Mouse (Mus musculus) midbrain, embryonic 10.5 days (tissue): ENCODE results near the gene Ubl4a. TPM values are rescaled to one million over a fixed set of nuclear protein-coding genes. Genes with fewer than 3 reads are reported as not detected.
A peak's percentile ranks its signal among the peaks of the same experiment; 100 is the strongest.
"Not testable (repeated sequence)": the region's sequence is repeated elsewhere in the genome, so short reads cannot be mapped to it uniquely, and the experiment has no call there.

Experiments used
- DNase-seq: peaks from one replicate; pipeline ENCODE4 v3.0.0-alpha.2; 2017; ENCODE audit warnings: low spot score
- H3K27ac ChIP-seq: fragments of 300-500 bp; sonication (generic); replicated peaks from 2 replicates; pipeline ENCODE4 v1.5.1; 2016; ENCODE audit warnings: mild to moderate bottlenecking
- H3K27me3 ChIP-seq: fragments of 300-500 bp; sonication (generic); 2 replicates; pipeline ENCODE4 v1.6.1; 2016; ENCODE audit warnings: low read depth, mild to moderate bottlenecking; ENCODE audit not compliant: poor library complexity, severe bottlenecking
- H3K36me3 ChIP-seq: fragments of 300-500 bp; sonication (generic); 2 replicates; pipeline ENCODE4 v1.6.1; 2016; ENCODE audit warnings: mild to moderate bottlenecking, moderate library complexity
- H3K4me1 ChIP-seq: fragments of 300-500 bp; sonication (generic); 2 replicates; pipeline ENCODE4 v1.6.1; 2016
- H3K4me3 ChIP-seq: fragments of 300-500 bp; sonication (generic); 2 replicates; pipeline ENCODE4 v1.5.1; 2016; ENCODE audit warnings: mild to moderate bottlenecking, moderate library complexity
- H3K9me3 ChIP-seq: fragments of 300-500 bp; sonication (generic); replicated peaks from 2 replicates; pipeline ENCODE4 v1.6.1; 2016; ENCODE audit warnings: mild to moderate bottlenecking
- WGBS: fragments of 180-500 bp; shearing (Covaris S2); methylation state at CpG from one replicate; pipeline ENCODE4 v1.1.7; 2016; 5-methylcytosine and 5-hydroxymethylcytosine counted together
- polyA plus RNA-seq: library from polyadenylated mRNA; unstranded; fragments of >200 nt; fragmentation: Nextera tagmentation; extraction: Ambion mirVana; gene quantifications from 2 replicates; pipeline ENCODE4 v1.2.1, GENCODE M21; 2016

Gene Ubl4a
- polyA plus RNA-seq, result 74.8 and 75.4 TPM in 2 replicates

GRCm38 (mm10) chrX:74372888-74373549 lies at the start of gene Ubl4a, which contains the start of gene Slc10a3:
TSS of gene Ubl4a (minus strand) at chrX:74373218.
TSS of gene Slc10a3 (minus strand) at chrX:74373349.
- Histone ChIP-seq H3K9me3 (0 out of 2 replicates have a peak, but pooled peaks cover 3% of the 10 kb centered on the region), H3K4me1 (peaks cover 15% of the 10 kb centered on the region), H3K27me3 (no peaks in the 10 kb centered on the region), H3K4me3 (peak within 1 kb of the TSS; percentile 53), H3K36me3 (peaks cover 14% of the 10 kb centered on the region), H3K27ac (peak within 1 kb of the TSS; percentile 65)
- DNase-seq, result peak; percentile 83
- 20% methylated on average over 32 of the region's 32 CpGs for WGBS

GRCm38 (mm10) chrX:74413377-74413776 lies 40.4 kb upstream of the Ubl4a start:
- peak; percentile 67 for DNase-seq
- Histone ChIP-seq H3K27me3 (no peaks in the 10 kb centered on the region), H3K4me3 (no peak overlapping the region), H3K27ac (no peak overlapping the region), H3K36me3 (peaks cover 15% of the 10 kb centered on the region; the same call in 1 of the 2 replicates), H3K9me3 (no peaks in the 10 kb centered on the region), H3K4me1 (no peaks in the 10 kb centered on the region)

- H3K36me3 ChIP-seq, result peaks cover 15% of the 10 kb centered on the region; the same call in 1 of the 2 replicates
- DNase-seq, result no peak
- H3K9me3 ChIP-seq, result no peaks in the 10 kb centered on the region
- 64% methylated on average over 2 of the region's 2 CpGs for WGBS
- H3K27me3 ChIP-seq, result no peaks in the 10 kb centered on the region
- H3K4me3 ChIP-seq, result no peak overlapping the region
- H3K27ac ChIP-seq, result no peak overlapping the region
- no peaks in the 10 kb centered on the region for H3K4me1 ChIP-seq
Measured at GRCm38 (mm10) chrX:74408340-74408739, 35.3 kb upstream of the Ubl4a start.

GRCm38 (mm10) chrX:74400136-74400535 lies 27.1 kb upstream of the Ubl4a start:
- DNase-seq, result no peak
- Histone ChIP-seq H3K27ac (no peak overlapping the region), H3K4me1 (no peaks in the 10 kb centered on the region), H3K27me3 (no peaks in the 10 kb centered on the region), H3K4me3 (no peak overlapping the region), H3K36me3 (no peaks in the 10 kb centered on the region), H3K9me3 (no peaks in the 10 kb centered on the region; the same call in none of the 2 replicates)
- WGBS, result 86% methylated on average over 3 of the region's 3 CpGs

GRCm38 (mm10) chrX:74392535-74393443 lies 19.8 kb upstream of the Ubl4a start, which contains the start of the genes Fam3a and Ikbkg:
TSS of gene Fam3a (minus strand) at chrX:74393272.
TSS of gene Ikbkg (plus strand) at chrX:74393290.
- Histone ChIP-seq H3K4me3 (peak within 1 kb of the TSS; percentile 63), H3K27ac (peak within 1 kb of the TSS; percentile 93), H3K27me3 (no peaks in the 10 kb centered on the region), H3K4me1 (peaks cover 11% of the 10 kb centered on the region; the same call in 1 of the 2 replicates), H3K36me3 (0 out of 2 replicates have a peak, but pooled peaks cover under 1% of the 10 kb centered on the region), H3K9me3 (no peaks in the 10 kb centered on the region; the same call in none of the 2 replicates)
- 20% methylated on average over 30 of the region's 30 CpGs for WGBS
- peak; percentile 82 for DNase-seq

- peaks cover 6% of the 10 kb centered on the region; the same call in 1 of the 2 replicates for H3K4me1 ChIP-seq
- DNase-seq, result no peak
- H3K27me3 ChIP-seq, result no peaks in the 10 kb centered on the region
- H3K27ac ChIP-seq, result no peak overlapping the region
- no peaks in the 10 kb centered on the region for H3K9me3 ChIP-seq
- H3K4me3 ChIP-seq, result no peak overlapping the region
- peaks cover 31% of the 10 kb centered on the region for H3K36me3 ChIP-seq
Measured at GRCm38 (mm10) chrX:74388153-74388552, 15.1 kb upstream of the Ubl4a start.

- Histone ChIP-seq H3K9me3 (no peaks in the 10 kb centered on the region), H3K27me3 (no peaks in the 10 kb centered on the region), H3K4me3 (no peak overlapping the region), H3K36me3 (peaks cover 31% of the 10 kb centered on the region), H3K4me1 (no peaks in the 10 kb centered on the region), H3K27ac (no peak overlapping the region)
- 76% methylated on average over 2 of the region's 2 CpGs for WGBS
- no peak for DNase-seq
Measured at GRCm38 (mm10) chrX:74384451-74384850, 11.4 kb upstream of the Ubl4a start.

GRCm38 (mm10) chrX:74368209-74368909 lies 4.7 kb downstream of the Ubl4a start:
- Histone ChIP-seq H3K4me1 (peaks cover 21% of the 10 kb centered on the region), H3K9me3 (0 out of 2 replicates have a peak, but pooled peaks cover 3% of the 10 kb centered on the region), H3K27me3 (no peaks in the 10 kb centered on the region), H3K36me3 (peaks cover 25% of the 10 kb centered on the region), H3K4me3 (peak overlapping the region; percentile 69), H3K27ac (peak overlapping the region; percentile 91)
- peak; percentile 70 for DNase-seq
- WGBS, result 17% methylated on average over 49 of the region's 49 CpGs

GRCm38 (mm10) chrX:74367512-74367911 lies 5.5 kb downstream of the Ubl4a start:
- peak overlapping the region; percentile 69 for H3K4me3 ChIP-seq
- 73% methylated on average over 10 of the region's 10 CpGs for WGBS
- H3K27me3 ChIP-seq, result no peaks in the 10 kb centered on the region
- H3K9me3 ChIP-seq, result 0 out of 2 replicates have a peak, but pooled peaks cover 3% of the 10 kb centered on the region
- no peak for DNase-seq
- H3K27ac ChIP-seq, result peak overlapping the region; percentile 91
- peaks cover 25% of the 10 kb centered on the region for H3K36me3 ChIP-seq
- H3K4me1 ChIP-seq, result peaks cover 14% of the 10 kb centered on the region

GRCm38 (mm10) chrX:74359171-74359570 lies 13.8 kb downstream of the Ubl4a start:
- Histone ChIP-seq H3K27ac (no peak overlapping the region), H3K9me3 (no peaks in the 10 kb centered on the region), H3K27me3 (no peaks in the 10 kb centered on the region), H3K4me1 (no peaks in the 10 kb centered on the region), H3K36me3 (no peaks in the 10 kb centered on the region), H3K4me3 (no peak overlapping the region)
- WGBS, result 57% methylated on average over 11 of the region's 11 CpGs
- no peak for DNase-seq

- not testable (repeated sequence) for H3K9me3 ChIP-seq, DNase-seq, H3K4me3 ChIP-seq, H3K27me3 ChIP-seq, H3K27ac ChIP-seq, H3K36me3 ChIP-seq, H3K4me1 ChIP-seq
- WGBS, result 83% methylated on average over 3 of the region's 3 CpGs
Measured at GRCm38 (mm10) chrX:74357069-74357468, 15.9 kb downstream of the Ubl4a start.

GRCm38 (mm10) chrX:74353467-74353770 lies 19.6 kb downstream of the Ubl4a start, which contains the start of gene Lage3:
TSS of gene Lage3 (minus strand) at chrX:74353618.
- no peaks in the 10 kb centered on the region for H3K27me3 ChIP-seq
- H3K36me3 ChIP-seq, result no peaks in the 10 kb centered on the region
- 17% methylated on average over 16 of the region's 22 CpGs for WGBS
- peak within 1 kb of the TSS; percentile 82 for H3K27ac ChIP-seq
- H3K4me1 ChIP-seq, result peaks cover 5% of the 10 kb centered on the region; the same call in 1 of the 2 replicates
- peak; percentile 68 for DNase-seq
- no peaks in the 10 kb centered on the region for H3K9me3 ChIP-seq
- peak within 1 kb of the TSS; percentile 58 for H3K4me3 ChIP-seq
